Mouse (Mus musculus) ES-Bruce4 (cell line): Measurements from ENCODE around the gene Ryk. TPM values are rescaled to one million over a fixed set of nuclear protein-coding genes. Genes with fewer than 3 reads are reported as not detected.

ENCODE experiments used
- H3K27ac ChIP-seq: 2 replicates; pipeline ENCODE4 v1.5.1; 2012; ENCODE audit warnings: low read length, inconsistent platforms; ENCODE audit not compliant: insufficient read depth
- H3K27me3 ChIP-seq: 2 replicates; pipeline ENCODE4 v1.6.1; 2012; ENCODE audit warnings: mild to moderate bottlenecking, low read length, inconsistent platforms; ENCODE audit not compliant: control insufficient read depth, poor library complexity, insufficient read depth, severe bottlenecking
- H3K36me3 ChIP-seq: 2 replicates; pipeline ENCODE4 v1.6.1; 2012; ENCODE audit warnings: inconsistent platforms, mild to moderate bottlenecking, low read length, moderate library complexity; ENCODE audit not compliant: control insufficient read depth, poor library complexity, insufficient read depth, severe bottlenecking
- H3K4me1 ChIP-seq: one replicate; pipeline ENCODE4 v1.8.1; 2011; ENCODE audit warnings: low read length; ENCODE audit not compliant: control insufficient read depth, insufficient read depth
- H3K4me3 ChIP-seq: 2 replicates; pipeline ENCODE4 v1.5.1; 2011; ENCODE audit warnings: low read depth, mild to moderate bottlenecking, low read length
- H3K9ac ChIP-seq: 2 replicates; pipeline ENCODE4 v1.6.1; 2012; ENCODE audit warnings: low read depth, mild to moderate bottlenecking, inconsistent platforms; ENCODE audit not compliant: poor library complexity, severe bottlenecking
- H3K9me3 ChIP-seq: replicated peaks from 2 replicates; pipeline ENCODE4 v1.6.1; 2012; ENCODE audit warnings: mild to moderate bottlenecking, low read length, inconsistent platforms; ENCODE audit not compliant: control insufficient read depth, poor library complexity, insufficient read depth, severe bottlenecking
- CTCF ChIP-seq: IDR thresholded peaks from one replicate; pipeline ENCODE4 v1.8.1; 2011; ENCODE audit warnings: low read depth, low read length
- EP300 ChIP-seq: IDR thresholded peaks from 2 replicates; pipeline ENCODE4 v1.6.1; 2011; ENCODE audit warnings: low read depth, low read length; ENCODE audit not compliant: insufficient read depth
- POLR2A ChIP-seq: IDR thresholded peaks from one replicate; pipeline ENCODE4 v1.8.1; 2011; ENCODE audit warnings: low read length; ENCODE audit not compliant: insufficient read depth
- polyA plus RNA-seq: library from polyadenylated mRNA; stranded (reverse); fragments of >200 nt; gene quantifications from 2 replicates; pipeline ENCODE4 v1.2.4, GENCODE M21; 2011; ENCODE audit warnings: low read depth; ENCODE audit not compliant: missing spikeins, insufficient read depth, insufficient read length

Gene Ryk
- polyA plus RNA-seq, 1 experiment: 85.3 TPM

- Histone ChIP-seq H3K27me3 (no peaks in the 10 kb centered on the region), H3K36me3 (0 out of 2 replicates have a peak, but pooled peaks cover 2% of the 10 kb centered on the region), H3K27ac (no peak overlapping the region), H3K4me3 (no peak overlapping the region), H3K9me3 (no peaks in the 10 kb centered on the region), H3K9ac (no peak overlapping the region), H3K4me1 (no peaks in the 10 kb centered on the region)
- TF ChIP-seq CTCF: no peak
- TF ChIP-seq EP300: no peak
- TF ChIP-seq POLR2A: no peak
These were observed 26.2 kb downstream of the Ryk start for GRCm38 (mm10) chr9:102860802-102861469.

- Histone ChIP-seq H3K9ac (no peak overlapping the region), H3K4me1 (no peaks in the 10 kb centered on the region), H3K27ac (no peak overlapping the region), H3K36me3 (0 out of 2 replicates have a peak, but pooled peaks cover 2% of the 10 kb centered on the region), H3K9me3 (no peaks in the 10 kb centered on the region), H3K4me3 (no peak overlapping the region), H3K27me3 (no peaks in the 10 kb centered on the region)
- TF ChIP-seq POLR2A: no peak
- no peak for TF ChIP-seq CTCF
- no peak for TF ChIP-seq EP300
These were observed 27.1 kb downstream of the Ryk start for GRCm38 (mm10) chr9:102861789-102862188.

- Histone ChIP-seq H3K4me1 (no peaks in the 10 kb centered on the region), H3K4me3 (no peak overlapping the region), H3K9ac (no peak overlapping the region), H3K9me3 (no peaks in the 10 kb centered on the region), H3K27ac (no peak overlapping the region), H3K36me3 (0 out of 2 replicates have a peak, but pooled peaks cover 2% of the 10 kb centered on the region), H3K27me3 (no peaks in the 10 kb centered on the region)
- no peak for TF ChIP-seq EP300
- TF ChIP-seq POLR2A: no peak
- TF ChIP-seq CTCF: no peak
These were observed 27.5 kb downstream of the Ryk start for GRCm38 (mm10) chr9:102862260-102862659.

GRCm38 (mm10) chr9:102863876-102864545 lies 29.3 kb downstream of the Ryk start:
- no peaks in the 10 kb centered on the region for H3K27me3 ChIP-seq
- no peaks in the 10 kb centered on the region for H3K9me3 ChIP-seq
- TF ChIP-seq POLR2A (no peak), EP300 (no peak), CTCF (no peak)
- H3K4me1 ChIP-seq: no peaks in the 10 kb centered on the region
- no peak overlapping the region for H3K27ac ChIP-seq
- no peak overlapping the region for H3K9ac ChIP-seq
- H3K4me3 ChIP-seq: no peak overlapping the region
- H3K36me3 ChIP-seq: peaks cover 6% of the 10 kb centered on the region; the same call in 1 of the 2 replicates

- no peak overlapping the region for H3K27ac ChIP-seq
- TF ChIP-seq CTCF (no peak), EP300 (no peak), POLR2A (no peak)
- no peaks in the 10 kb centered on the region for H3K27me3 ChIP-seq
- no peaks in the 10 kb centered on the region for H3K9me3 ChIP-seq
- no peak overlapping the region for H3K4me3 ChIP-seq
- peaks cover 6% of the 10 kb centered on the region; the same call in 1 of the 2 replicates for H3K36me3 ChIP-seq
- H3K9ac ChIP-seq: no peak overlapping the region
- H3K4me1 ChIP-seq: no peaks in the 10 kb centered on the region
These were observed 30.2 kb downstream of the Ryk start for GRCm38 (mm10) chr9:102864931-102865330.
